Mouse (Mus musculus) small intestine, adult 2 months (tissue): ENCODE measurements at regions not wholly inside any gene's neighbourhood (a gene's known extent, or its start where the extent isn't known, plus 50 kb on each side); places are given as distances from the start of the nearest gene placed in this dataset.

ENCODE experiments used
- CTCF ChIP-seq: fragments of 200-500 bp; IDR thresholded peaks from 2 replicates; pipeline ENCODE4 v1.5.1; 2012; ENCODE audit warnings: low read depth, mild to moderate bottlenecking, control low read depth, inconsistent platforms, low read length, moderate library complexity, mixed read lengths; ENCODE audit not compliant: insufficient replicate concordance, insufficient read length; ENCODE audit errors: extremely low read depth
- POLR2A ChIP-seq: fragments of 200-500 bp; IDR thresholded peaks from 2 replicates; pipeline ENCODE4 v1.6.1; 2012; ENCODE audit warnings: low read depth, mild to moderate bottlenecking, control low read depth, inconsistent platforms, low read length, moderate library complexity

DNA sequence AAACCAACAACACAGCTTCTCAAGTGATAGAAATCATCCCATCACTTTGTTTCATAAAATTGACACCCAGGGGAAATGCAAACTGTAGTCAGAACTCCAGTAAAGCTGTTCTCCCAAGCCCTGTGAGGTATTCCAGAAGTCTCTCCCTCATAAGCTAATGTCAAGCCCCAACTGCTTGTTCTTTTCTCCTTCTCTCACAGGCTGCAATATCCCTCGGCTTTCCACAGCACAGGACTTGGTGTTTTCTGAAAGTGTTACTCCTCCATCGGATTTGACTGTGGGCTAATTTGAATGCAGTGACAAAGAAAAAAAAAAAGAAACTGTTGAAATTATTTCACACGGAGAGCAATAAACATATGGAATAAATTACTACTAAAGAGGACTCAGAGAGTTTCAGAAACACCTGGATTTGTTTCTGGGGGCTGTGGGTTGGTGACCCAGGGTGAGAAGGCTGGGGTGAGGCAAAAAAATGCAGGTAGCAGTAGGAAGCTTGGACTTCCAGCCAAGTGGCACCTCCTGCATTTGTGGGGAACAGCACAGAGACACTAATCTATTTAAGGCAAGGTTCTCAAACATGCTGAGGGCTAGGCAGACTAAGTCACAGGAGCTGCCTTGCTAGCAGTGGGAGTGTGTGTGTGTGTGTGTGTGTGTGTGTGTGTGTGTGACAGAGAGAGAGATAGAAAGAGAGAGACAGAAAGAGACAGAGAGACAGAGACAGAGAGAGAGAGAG, 447.3 kb downstream of the Gm43517 start:
- TF ChIP-seq POLR2A (no peak), CTCF (no peak)
